Mouse (Mus musculus) C3H10T1/2 (cell line): ENCODE measurements around the gene Dse. TPM values are rescaled to one million over a fixed set of nuclear protein-coding genes. Genes with fewer than 3 reads are reported as not detected.

Experiments
- polyA plus RNA-seq, 2 experiments: library from polyadenylated mRNA; unstranded; fragments of >200 nt; fragmentation: generic; extraction: Trizol; gene quantifications; one replicate each; pipeline ENCODE4 v1.2.1; 2012; ENCODE audit warnings: missing spikeins in 2 of 2

Gene Dse
- polyA plus RNA-seq = 10 to 100 TPM in 1 of 2 experiments, under 1 TPM in 1; 0.71 to 14.5 TPM

GRCm38 (mm10) chr10:34207503-34207850 is at the start of gene Dse:
Gene Dse (minus strand): TSS chr10:34207715.

GRCm38 (mm10) chr10:34127392-34128378 is 79.8 kb downstream of the Dse start, which contains the start of gene Calhm6:
Gene Calhm6 (minus strand): TSS chr10:34127984.

Other genes starting within 250 kb of the Dse start
- gene Rwdd1, start 188.1 kb downstream of the Dse start, polyA plus RNA-seq = 100 to 1,000 TPM; 114 to 120 TPM
- gene Trappc3l, start 170.1 kb downstream of the Dse start, polyA plus RNA-seq = under 1 TPM in 1 of 2 experiments, not detected in 1; 0.20 TPM
- under 1 TPM in 1 of 2 experiments, not detected in 1; 0.05 TPM for gene Calhm4, start 163.4 kb downstream of the Dse start, polyA plus RNA-seq
- 1 to 10 TPM in 1 of 2 experiments, under 1 TPM in 1; 0.04 to 1.1 TPM for gene Calhm5, start 111.2 kb downstream of the Dse start, polyA plus RNA-seq
- under 1 TPM; 0.04 to 0.31 TPM for gene Calhm6, start 79.7 kb downstream of the Dse start, polyA plus RNA-seq
- gene Tspyl1, start 74.5 kb upstream of the Dse start, polyA plus RNA-seq = 10 to 100 TPM in 1 of 2 experiments, 1 to 10 TPM in 1; 5.4 to 41.6 TPM
- 10 to 100 TPM in 1 of 2 experiments, 1 to 10 TPM in 1; 1.9 to 17.6 TPM for gene Tspyl4, start 89.7 kb upstream of the Dse start, polyA plus RNA-seq
- under 1 TPM; 0.01 to 0.51 TPM for gene Col10a1, start 182.3 kb upstream of the Dse start, polyA plus RNA-seq
- gene Nt5dc1, start 210.8 kb upstream of the Dse start, polyA plus RNA-seq = 1 to 10 TPM in 1 of 2 experiments, under 1 TPM in 1; 0.81 to 2.7 TPM